Mouse (Mus musculus) lung, postnatal 10 days (tissue): ENCODE measurements around the gene Upk3b.

Source experiments
- DNase-seq: peaks from one replicate; pipeline ENCODE4 v3.0.0; 2021

Upk3b gene

DNA sequence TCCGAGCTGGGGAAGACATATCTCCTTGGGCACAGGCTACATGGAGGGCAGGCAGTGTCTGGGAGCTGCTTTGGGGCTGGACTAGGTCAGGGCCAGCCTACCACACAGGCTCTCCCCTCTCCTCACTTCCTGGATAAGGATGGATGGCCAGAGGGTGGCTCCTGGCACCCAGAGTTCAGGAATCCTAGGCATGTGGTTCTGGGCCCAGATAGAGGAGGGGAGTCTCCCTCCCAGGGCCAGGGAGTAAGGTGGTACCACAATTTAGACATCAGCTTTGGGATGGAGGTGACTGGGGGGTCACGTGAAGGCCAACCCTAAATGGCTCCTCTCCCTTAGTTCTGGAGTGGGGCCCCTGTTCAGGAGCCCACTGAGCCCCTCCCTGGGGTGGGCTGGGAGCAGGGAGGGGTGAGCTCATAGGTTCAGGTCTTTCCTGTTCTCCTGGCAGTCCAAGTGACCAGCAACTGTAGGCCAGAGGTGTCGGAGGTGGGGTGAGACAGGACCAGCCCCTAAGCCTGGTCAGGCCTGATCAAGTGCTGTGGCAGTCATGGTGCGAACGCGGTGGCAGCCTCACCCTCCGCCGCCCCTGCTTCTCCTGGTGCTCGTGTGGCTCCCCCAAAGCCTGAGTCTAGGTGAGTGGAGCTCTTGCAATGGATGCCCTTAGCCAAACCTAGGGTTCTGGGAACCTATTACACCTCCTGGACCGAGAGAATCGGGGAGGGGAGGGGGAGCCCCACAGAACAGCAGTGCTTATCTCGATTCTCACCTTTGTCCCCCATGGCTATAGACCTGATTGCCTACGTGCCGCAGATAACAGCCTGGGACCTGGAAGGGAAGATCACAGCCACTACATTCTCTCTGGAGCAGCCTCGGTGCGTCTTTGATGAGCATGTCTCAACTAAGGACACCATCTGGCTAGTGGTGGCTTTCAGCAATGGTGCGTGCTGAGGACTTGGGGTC is at the start of gene Upk3b:
Upk3b (plus strand) TSS at position 239 of the 957 bp plus-strand sequence.
- no peak for DNase-seq

DNA sequence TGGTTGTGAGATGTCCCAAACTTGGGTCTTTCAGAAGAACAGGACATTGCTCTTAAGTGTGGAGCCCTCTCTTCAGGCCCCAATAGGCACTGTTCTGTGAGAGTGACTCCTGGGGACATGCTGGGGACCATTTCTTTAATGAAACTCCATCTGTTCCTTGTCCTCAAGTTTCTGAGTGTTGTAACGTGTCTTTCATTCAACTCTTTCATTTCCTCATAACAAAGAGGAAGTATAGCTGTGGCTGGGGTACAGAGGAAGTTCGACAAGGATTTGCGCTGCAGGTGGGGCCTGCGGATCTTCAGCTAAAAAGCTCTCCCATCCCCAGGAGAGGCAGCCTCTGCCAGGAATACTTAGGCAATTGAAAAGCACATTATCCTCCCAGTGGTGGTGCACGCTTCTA is 47.7 kb upstream of the Upk3b start:
- DNase-seq: no peak

DNA sequence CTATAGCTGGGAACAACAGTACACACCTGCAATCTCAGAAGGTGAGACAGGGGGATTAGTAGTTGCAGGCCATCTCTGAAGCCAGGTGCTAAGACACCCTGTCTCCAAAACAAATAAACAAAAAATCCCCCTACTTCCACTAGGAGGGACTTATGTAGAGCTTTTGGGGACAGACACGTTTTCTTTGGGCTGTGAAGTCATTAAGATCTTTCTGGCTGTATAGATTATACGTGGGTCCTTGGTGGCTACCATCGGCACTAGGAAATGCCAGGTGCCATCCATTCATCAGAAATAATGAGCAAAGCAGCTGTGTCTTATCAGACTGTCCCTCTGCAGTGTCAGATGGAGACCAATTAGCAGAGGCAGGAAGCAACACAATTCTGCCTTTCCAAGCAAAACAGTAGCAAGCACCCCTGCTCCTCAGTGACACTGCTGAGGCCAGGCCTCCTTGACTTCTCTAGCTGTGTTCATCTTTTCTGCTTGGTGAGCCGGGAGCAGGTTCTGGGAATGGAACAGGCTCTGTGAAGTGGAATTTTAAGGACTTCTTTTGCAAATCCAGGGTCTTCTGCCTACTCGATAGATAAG is 44.8 kb upstream of the Upk3b start:
- DNase-seq: no peak

DNA sequence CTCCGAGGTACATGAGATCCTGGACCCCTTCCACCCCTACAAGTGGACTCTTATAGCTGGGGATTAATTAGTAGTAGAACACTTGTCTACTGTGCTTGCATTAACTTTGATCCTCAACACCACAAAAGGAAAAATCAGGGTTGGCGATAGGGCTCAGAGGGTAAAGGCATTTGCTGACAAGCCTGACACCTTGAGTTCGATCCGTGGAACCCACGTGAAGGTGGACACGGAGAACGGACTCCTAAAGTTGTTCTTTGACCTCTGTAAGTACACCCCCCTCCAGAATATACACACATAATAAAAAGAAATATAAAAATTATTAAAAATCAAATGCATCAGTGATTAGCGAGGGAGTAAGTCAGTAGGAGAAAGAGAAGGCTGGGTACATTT is 44.0 kb upstream of the Upk3b start:
- no peak for DNase-seq

DNA sequence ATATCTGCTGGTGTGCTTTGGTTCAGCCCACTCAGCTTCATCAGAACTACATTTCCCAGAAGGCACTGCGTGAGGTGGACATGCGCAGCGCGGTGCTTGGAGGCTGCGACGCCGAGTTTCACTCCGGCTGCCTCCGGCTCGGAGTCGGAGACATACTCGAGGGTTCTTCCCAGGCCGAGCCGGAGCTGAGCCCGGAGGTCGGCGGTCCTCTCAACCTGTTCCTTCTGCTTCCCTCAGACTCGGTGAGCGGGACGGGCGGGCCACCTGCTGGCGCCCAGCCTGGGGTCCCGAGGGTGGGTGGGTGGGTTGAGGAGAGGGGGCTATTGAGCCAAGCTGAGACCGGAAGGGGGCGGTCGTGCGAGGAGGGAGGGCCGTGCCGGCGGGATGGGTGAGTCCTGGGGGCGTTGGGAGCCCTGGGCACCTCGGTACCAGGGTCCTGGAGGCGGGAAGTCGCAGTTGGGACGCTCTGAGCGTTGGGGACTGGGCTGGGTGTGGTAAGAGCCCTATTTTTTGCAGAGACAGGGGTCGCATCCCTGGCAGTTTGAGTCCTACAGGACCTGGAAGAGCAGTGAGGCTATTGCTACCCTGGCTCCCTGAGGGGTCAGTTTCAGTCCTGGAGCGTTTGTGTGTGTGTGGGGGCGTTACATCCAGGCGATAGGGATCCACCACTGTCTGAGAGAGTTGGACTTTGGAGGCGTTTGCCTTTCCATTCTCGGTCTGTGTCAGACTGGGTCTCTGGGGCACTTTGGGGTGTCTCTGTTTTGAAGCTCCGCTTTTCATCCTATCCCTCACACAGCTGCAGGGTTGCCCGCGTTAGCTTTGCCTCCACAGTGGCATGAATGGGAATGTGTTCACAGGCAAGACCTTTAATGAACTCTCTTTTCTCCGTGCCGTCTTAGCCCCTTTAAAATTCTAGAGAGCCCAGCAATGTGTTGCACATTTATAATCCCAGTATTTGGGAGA is 43.3 kb upstream of the Upk3b start, which contains the start of gene Dtx2:
Dtx2 (plus strand) TSS at position 76 of the 963 bp plus-strand sequence.
- DNase-seq: peak; percentile 96

DNA sequence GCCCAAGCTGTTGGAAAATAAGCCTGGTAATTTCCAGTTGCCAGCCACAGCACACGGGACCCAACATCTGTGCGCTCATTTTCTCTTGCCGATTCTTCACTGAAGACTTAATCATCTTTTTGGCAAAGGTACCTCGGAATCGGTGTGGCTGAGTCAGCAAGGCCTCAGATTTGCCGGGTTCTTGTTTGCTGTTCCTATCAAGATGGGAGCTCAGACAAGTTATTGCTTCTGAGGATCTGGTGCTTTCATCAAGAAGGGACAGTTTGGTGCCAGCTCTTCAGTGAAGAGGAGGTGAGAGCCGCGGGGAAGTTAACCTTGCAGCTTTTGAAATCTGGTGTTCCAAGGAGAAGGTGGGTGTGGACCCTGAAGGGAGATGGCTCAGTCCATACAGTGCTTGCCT is 42.1 kb upstream of the Upk3b start:
- DNase-seq: no peak

DNA sequence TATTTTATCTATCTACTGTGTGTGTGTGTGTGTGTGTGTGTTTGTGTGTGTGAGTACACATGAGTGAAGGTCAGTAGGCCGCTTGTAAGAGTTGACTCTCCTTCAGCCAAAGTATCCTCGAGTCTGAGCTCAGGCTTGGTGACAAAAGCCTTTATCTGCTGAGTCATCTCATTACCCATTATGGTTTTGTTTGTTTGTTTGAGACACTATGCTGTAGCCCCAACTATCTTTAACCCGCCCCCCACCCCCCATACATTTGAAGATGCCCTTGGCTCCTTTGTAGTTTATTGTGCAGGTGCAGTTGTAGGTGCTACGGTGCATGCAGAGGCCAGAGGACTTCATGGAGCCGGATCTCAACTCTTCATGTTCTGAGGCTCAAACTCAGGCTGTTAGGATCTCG is 37.1 kb upstream of the Upk3b start:
- DNase-seq: no peak

DNA sequence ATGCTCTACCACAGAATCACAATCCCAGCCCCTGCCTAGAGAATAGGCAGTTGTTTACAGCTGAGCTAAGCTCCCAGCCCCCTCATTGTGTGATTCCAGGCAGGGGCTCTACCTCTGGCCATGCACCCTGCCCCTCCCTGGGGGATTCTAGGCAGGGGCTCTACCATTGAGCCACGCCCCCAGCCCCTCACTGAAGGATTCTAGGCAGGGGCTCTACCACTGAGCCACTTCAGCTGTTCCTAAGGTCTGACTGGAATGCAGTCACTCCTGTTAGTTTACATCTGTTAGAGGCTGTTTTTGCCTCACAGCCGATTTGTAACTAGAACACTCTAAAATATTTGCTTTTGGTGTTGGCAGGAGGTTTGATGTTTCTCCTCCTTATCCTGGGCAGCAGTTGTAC is 36.0 kb upstream of the Upk3b start:
- DNase-seq: peak; percentile 23

DNA sequence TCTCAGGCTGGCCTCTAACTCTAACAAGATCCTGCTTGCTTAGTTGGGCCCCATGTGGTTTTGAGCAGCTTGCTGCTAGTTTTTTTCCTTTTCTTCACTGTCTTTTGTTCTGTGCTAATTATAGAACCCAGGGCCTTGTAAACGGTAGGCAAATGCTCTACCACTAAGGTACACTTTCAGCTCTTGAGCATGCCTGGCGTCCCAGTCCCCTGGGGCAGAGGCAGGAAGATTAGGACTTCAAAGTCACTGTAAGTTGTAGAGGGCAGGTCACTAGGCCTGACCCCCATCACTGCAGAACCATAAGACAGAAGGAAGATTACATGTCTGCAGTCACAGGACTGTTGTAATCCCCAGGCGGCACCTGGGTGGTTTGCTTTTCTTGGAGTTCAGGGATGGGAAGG is 35.5 kb upstream of the Upk3b start:
- DNase-seq: no peak

DNA sequence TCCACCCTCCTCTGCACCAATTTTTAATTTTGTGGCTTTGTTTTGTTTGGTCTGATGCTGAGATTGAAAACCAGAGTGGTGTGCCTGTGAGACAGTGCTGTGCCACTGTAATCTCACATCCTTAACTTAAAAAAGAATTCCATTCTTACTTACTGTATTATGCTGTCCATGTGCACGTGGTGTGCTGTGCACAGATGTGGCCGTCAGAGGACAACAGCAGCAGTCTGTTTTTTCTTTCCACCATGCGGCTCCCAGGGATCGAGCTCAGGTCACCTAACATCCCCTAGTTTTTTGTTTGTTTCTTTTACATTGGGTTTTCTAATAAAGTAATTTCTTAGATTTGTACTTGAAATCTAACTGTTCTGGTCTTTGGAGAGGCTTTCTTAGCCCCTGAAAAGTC is 33.8 kb upstream of the Upk3b start:
- no peak for DNase-seq

DNA sequence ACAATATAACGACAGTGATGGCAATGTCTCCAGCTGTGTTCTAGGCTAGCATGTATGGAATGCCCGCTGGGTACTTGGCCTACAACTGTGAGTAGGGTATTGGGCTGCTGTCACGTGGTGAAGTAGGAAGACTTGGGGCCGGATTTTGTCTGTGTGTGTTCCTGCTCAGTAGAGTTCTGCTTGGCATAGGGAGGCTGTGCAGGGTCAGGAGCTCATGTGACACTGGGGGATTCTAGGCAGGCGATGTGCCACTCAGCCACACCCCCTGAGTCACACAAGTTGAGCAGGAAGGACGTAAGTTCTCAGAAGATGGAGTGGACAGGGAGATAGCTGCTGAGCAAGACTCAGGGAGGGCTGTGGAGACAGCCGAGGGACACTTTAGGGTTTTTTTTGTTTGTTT is 30.6 kb upstream of the Upk3b start:
- DNase-seq: no peak

DNA sequence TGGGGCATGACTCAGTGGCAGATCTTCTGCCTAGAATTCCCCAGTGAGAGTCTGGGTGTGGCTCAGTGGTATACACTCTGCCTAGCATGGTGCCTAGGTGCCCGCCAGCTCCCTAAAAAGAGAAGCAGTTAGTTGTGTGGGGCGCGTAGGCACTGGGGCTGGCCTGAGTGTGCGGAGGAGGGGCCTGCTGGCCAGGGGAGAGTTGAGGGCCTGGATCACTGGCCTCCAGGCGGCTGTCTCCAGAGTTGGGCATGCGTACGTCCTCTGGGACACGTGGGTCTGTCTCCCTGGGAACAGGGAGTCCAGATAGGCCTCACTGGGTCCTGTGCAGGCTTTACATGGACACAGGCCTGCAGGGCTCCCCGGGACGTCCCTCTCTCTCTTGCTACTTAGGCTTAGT is 23.4 kb upstream of the Upk3b start:
- no peak for DNase-seq

DNA sequence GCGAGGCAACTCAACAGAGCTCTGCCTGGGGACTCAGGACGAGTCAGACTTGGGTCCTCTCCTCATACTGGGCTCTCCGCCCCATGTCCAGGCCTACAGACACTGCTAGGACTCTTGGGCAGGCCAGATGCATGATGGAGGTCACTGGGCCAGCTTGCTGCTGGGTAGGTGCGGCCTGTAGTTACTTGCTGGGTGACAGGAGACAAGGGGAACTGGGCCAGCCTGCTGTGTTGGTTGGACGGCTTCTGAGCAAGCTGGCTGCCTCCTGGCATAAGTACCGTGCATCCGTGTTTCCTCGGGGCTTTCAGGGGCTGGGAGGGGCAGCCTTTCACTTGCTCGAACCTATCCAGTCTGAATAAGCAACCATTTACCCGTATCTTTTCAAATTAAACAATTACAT is 22.7 kb upstream of the Upk3b start:
- DNase-seq: no peak

DNA sequence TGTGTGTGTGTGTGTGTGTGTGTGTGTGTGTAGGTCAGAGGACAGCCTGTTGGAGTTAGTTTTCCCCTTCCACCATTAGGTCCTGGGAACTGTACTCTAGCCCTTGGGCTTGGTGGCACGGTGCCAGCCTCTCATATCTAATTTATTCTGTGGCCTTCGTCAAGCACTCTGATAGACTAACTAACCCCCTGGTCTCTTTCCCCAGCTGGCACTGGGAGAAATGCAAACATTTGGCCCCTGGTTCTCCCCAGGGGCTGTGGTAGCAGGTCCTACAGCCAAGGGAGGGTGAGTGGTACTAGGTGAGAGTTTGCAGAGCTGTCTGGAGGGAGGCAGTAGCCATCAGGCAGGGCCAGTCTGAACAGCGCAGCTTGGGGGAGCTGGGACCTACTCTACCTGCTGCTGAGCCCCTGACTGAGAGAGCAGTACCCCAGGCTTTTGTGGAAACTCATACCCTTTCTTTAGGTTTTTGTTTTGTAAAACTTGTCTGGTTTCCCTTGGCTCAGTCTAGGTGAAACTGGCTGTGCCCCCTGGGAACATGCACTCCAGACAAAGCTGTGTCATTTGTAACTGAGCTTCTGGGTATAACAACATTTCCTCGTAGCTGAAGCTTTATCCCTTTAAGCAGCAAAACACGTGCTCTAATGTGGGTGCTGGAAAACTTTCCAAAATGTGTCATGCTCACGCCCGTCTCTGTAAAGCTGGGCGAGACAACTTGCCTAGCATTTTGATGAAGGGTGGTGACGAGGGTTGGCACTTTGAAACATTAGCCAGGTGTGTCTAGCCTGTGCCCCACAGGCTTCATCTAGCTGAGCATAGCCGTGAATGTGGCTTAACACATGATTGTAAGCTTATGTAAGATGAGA is 22.1 kb upstream of the Upk3b start:
- DNase-seq: no peak

DNA sequence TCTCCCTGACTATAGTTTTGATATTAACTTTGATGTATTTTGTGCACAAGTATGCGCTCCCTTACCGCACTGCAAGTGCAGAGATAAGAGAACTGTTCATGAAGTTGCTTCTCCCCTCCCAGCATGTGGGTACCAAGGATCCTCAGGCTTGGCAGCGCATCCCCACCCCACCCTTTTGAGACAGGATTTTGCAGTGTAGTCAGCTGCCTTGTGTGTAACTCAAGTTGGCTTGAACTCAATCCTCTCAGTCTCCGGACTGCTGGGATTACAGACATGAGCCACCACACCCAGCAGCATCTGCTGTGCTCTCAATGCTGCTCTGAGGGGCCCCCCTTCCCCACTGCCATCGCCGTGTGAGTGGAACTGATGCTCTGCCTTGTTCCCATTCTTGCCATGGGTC is 21.0 kb upstream of the Upk3b start:
- no peak for DNase-seq

DNA sequence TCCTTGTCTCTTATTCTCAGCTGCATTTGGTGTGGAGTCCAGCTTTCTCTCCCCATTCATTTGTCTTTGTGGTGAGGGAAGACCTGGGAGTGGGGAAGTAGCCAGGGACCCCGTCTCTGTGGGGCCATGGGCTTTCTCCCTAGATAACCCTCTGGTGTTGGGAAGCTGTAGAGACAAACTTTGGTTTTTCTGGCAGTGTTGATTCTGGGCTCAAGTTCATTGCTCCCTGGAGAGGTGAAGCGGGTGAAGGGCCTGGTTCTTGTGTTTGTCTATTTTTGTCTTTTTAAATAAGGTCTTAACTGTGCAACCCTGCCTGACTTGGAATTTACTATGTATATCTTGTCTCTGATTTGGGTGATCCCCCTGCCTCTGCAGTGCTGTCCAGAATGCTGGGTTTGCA is 19.6 kb upstream of the Upk3b start:
- DNase-seq: no peak

DNA sequence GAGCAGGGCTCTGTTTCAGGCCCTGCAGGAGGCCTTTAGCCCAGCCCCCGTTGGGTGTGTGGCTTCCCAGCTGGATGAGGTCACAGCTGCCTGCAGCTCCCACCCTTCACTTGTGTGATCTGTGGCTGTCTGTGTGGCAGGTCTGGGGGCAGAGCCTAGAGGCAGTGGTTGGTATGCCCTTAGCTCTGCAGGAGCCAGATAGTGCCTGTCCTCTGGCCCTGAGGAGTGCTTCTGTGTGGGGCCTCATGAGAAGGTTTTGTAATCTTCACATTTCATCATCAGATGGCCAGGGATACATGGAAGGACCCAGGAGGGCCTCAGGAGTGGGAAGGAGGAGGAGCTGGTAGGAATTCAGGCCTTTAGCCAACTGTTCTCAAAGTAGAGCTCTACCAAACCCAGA is 18.4 kb upstream of the Upk3b start:
- DNase-seq: no peak

DNA sequence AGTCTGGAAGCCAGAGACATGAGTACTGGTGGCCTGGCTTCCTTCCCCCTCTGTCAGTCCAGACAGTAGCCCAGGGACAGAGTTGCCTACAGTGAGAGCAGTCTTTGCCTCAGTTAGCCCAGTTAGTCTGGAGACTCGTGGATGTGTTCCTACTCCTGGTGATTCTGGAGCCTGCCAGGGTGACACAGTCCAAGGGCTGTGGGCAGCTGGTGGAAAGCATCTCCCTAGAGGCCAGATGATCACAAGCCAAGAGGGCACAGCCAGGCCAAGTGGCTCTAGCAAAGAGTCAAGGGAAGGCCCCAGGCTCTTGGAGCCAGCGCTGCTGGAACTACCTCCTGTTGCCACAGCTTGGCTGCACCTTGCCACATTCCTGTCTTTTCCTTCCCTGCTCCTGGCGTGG is 12.6 kb upstream of the Upk3b start:
- no peak for DNase-seq

DNA sequence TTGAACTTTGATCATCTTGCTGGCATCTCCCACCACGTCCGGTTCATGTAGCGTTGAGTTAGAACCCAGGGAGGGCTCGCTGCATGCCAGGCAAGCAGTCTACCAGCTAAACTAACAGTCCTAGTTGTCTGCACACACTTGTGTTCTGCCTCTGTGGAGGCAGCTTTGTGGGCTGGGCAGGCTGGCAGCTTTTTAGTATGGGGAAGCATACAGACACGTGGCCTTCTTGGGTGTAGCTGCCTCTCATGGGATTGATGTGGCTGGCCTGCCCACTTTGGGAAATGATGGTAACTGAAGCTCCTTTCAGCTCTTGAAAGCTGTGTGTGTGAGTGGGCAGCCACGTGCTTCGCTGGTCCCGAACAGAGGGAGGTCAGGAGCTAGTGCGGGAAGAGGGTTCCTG is 11.4 kb upstream of the Upk3b start:
- no peak for DNase-seq

DNA sequence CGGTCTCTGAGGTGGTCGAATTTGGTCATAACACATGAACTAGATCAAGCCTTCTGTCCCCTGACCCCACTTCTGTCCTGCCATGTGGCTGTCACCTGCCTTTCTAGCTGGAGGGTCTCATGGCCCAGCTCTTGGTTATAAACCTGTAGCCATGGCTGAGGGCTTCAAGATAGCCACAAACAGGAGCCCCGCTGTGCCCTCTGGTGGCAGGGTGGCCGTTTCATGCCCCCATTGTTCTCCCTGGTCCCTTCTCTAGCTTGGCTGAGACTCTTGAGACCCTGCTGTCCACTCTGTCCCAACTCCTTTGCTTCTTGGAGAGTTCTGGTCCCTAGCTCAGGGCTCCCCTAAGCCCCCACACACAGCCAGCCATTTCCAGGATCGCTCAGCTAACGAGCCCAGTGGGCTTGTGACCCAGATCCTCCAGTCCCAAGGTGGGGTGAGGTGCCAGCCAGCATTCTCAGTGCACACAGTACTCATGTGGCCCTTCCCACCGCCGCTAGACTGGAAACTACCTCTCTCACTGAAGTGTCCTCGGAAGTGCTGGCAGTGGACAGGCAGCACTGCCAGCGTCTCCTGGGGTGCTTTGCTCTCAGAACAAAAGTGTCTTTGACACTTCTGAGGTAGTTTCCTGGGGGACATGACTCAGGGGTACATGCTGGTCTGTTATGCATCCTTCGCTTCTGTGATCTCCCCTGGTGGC is 10.5 kb upstream of the Upk3b start:
- DNase-seq: peak; percentile 31

DNA sequence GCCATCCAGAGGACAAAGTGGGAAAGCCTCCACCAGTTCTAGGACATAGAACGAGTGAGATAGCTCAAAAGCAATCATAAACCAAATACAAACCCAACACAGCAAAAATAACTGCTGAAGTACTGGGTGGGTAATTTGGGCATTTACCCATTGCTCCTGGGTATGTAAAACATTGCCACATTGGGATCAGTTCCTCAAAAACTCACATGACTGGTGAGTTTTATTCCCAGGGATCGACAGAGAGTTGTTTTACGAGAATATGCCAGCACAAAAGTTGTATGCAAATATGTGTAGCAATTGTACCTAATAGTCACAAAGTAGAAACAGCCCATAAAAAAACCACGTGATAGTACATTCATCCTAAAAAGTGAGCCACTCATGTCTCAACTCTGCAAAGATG is 3.4 kb upstream of the Upk3b start:
- no peak for DNase-seq

DNA sequence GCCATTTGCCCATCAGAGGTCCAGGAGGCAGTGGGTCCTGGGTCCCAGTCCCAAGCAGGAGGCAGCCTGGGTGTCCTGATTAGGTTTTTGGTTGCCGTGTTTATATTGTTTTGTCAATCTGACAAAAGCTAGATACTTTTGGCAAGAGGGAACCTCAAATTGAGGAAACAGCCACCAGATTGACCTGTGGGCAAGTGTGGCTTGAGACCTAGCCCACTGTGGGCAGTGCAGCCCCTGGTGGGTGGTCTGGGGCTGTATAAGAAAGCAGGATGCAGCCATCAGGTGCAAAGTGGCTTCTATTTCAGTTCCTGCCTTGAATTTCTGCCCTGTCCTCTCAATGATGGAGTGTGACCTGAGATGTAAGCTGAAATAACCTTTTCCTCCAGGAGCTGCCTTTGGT is 3.0 kb upstream of the Upk3b start:
- no peak for DNase-seq
